Mouse (Mus musculus): ENCODE results near the gene Cblb.

Cblb gene

DNA sequence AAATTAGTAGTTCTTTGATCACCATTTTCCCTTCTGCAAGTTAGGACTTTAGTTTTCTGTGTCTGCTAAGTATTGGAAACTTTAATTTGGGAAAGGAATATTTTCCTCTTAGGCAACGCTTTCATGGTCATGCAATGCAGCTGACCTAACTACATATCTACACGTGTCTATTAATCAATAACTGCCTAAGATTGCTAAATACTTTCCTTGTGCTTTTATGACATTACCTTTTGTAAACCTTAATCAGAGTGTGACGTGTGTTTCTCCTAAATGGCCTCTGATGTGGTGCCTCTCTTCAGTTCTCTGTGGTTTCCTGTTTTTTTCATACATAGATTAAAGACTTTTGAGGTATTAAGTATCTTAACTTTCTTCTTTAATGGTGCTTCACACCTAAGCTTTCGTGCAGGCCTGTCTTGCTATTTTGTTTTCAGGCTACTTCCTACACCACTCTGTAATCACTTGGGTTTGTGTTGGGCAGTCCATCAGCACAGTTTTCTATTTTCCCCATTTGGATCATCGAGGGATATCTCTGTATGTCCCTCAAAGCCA is 98.4 kb downstream of the Cblb start:
- peak; percentile 82 for DNase-seq (ENCODE audit: low read depth, low spot score)

DNA sequence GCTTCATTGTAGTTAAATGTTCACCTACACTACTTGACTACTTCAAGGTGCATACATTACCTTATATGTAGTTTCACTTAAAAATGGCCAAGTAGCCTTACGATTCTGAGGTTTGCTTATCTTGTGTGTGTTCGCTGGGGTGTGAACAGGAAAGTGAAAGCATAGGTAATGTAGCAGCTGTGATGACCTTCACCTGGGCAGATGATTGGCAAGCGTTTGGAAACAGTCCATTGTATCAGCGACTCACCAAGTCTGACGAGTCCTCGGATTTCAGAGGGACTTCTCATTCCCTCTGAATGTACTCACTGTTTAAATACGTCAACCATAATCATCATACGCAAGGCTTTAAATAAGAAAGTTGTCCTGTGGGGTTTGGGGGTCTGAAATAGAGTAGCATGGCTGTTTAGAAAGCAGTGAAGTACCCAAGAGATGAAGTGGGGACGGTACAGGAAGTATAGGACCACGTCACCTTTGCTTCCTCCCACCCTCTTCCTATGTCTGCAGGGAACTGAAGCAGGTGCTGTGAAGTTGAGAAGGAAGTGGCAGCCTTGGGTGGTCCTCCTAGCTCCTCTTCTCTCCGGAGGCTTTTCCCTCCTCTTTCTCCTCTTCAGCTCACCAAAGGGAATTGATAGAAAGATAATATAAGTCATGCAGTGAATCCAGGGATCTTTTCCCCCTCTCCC is 101.9 kb downstream of the Cblb start:
- peak; percentile 54 for DNase-seq (ENCODE audit: low read depth, low spot score)

DNA sequence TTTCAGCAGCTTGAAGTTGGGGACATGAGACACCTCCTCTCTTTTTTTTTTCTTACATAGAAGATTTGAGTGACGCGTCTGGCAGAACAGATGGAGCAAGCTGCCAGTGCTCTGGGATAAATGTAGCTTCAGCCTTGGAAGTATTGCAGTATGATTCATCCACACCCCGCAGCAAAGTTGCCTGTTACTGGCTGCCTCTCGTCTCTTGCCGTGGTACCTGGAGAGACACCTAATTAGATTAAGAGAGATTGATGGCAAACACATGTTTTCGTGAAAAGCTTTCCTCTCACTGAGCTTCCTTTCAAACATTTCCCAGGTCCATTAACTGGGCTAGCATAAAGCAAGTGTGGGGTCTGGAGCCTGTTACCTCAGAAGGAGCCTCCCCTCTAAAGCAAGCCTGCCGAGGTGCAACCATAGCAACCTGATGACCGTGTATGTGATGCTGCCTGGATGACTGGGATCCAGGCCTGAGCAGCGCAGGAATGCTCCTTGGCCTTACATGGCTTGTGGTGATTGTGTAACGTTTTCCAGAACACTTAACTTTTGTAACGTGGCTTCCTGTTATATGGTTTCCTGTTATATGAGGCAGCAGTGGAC is 103.7 kb downstream of the Cblb start:
- DNase-seq (ENCODE audit: low read depth, low spot score), result no peak

- no peak for DNase-seq (ENCODE audit: low read depth, low spot score)
Measured at GRCm38 (mm10) chr16:52135689-52136390, 104.8 kb downstream of the Cblb start.

DNA sequence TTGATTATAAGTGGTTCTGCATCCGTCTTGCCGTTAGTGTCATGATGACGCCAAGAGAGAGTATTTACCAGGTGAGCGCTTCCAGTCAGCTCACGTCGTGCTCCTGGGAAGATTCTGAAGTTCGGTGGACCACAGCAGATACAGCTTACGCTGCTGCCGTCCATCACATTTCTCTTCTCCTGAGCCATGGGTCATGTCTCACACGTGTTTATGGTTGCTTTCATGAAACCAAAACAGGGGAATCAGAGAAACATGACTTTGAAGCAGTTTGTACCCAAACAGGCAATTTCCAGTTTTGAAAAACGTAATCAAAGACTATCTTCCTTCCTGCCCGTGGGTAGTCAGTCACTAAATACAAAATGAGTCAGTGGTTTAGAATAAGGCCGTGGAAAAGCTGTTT is 112.1 kb downstream of the Cblb start:
- DNase-seq (ENCODE audit: low read depth, low spot score), result peak; percentile 74

DNA sequence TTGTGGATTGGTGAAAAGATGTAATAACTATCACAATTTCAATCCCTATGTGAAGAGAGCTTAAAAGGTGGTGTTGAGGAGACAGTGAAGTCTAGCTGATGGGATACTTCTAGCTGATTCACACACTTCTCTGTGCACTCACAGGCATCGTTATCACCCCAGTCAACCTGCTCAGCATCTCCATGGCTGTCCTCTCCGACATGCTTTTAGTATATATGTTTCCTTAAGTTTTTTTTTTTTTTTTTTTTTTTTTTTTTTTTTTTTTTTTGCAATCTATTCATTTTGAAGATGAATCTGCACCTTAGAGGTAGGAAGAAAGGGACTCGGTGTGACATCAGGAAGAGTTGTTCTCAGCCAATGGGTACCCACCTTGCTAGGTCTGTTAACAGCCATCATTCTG is 112.8 kb downstream of the Cblb start:
- DNase-seq (ENCODE audit: low read depth, low spot score), result no peak

GRCm38 (mm10) chr16:52144792-52145191 is 113.8 kb downstream of the Cblb start:
- no peak for DNase-seq (ENCODE audit: low read depth, low spot score)

DNA sequence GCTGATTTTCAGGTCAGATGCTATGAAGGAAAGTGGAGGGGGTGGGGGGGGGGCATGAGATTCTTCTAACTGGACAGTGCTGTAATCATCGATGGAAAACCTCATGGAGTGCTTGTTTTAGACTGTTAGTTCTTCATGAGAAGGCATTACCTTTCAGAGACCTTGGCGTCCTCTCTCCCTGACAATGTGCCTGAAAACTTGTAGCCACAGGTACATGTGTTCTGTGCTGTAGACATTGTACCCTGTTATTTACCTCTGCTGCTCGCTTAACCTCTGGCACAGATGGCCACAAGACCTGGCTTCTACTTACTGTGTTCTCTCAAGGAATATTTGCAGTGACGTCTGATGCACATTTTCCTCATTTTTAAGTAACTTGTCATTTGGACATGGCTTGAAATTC is 114.5 kb downstream of the Cblb start:
- DNase-seq (ENCODE audit: low read depth, low spot score), result no peak

- peak; percentile 90 for DNase-seq (ENCODE audit: low read depth, low spot score)
Measured at GRCm38 (mm10) chr16:52146976-52147696, 116.1 kb downstream of the Cblb start.

DNA sequence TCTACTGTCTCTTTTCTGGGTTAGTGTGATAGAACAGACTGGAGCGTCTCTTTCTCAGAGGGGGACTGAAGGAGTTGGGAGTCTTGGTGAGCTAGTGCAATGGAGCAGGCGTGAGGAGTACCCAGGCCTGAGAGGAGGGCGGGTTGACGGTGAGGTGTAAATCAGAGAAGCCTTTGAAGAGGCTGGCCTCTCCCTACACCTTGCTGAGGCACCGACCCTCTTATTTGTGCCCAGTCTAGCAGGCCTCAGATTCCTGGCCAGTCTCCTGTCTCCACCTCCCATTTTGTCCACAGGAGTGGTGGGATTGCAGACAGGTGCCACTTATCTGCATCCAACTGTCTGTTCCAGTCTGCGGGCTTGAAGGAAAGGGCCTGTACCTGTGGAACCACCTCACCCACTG is 117.0 kb downstream of the Cblb start:
- peak; percentile 29 for DNase-seq (ENCODE audit: low read depth, low spot score)

DNA sequence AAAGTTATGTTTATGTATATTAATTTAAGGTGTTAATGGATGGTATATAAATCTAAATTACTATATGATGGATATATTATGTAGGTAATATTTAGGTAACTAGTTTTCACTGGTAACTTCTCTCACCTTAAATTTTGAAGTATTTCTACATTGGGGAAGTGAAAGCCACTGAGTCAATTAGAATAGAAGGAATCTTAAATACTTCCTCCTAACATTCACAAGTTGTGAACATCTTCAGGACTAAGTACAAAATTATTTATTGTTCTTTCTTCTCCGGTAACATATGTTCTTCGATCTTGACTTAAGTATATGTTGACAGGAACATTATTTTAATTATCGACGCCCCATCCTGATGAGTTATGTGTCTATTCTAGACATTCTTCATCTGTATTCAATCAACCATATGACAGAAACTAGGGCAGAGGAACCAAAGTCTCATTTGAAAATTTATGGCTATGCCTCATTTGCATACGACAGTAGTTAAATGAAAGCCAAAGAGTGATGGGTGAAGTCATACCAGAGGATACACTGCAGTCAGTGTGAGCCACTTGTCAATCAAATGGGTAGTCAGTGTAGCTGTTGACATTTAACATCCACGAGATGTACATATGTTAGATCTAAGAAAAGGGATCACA is 118.2 kb downstream of the Cblb start:
- DNase-seq (ENCODE audit: low read depth, low spot score), result no peak

DNA sequence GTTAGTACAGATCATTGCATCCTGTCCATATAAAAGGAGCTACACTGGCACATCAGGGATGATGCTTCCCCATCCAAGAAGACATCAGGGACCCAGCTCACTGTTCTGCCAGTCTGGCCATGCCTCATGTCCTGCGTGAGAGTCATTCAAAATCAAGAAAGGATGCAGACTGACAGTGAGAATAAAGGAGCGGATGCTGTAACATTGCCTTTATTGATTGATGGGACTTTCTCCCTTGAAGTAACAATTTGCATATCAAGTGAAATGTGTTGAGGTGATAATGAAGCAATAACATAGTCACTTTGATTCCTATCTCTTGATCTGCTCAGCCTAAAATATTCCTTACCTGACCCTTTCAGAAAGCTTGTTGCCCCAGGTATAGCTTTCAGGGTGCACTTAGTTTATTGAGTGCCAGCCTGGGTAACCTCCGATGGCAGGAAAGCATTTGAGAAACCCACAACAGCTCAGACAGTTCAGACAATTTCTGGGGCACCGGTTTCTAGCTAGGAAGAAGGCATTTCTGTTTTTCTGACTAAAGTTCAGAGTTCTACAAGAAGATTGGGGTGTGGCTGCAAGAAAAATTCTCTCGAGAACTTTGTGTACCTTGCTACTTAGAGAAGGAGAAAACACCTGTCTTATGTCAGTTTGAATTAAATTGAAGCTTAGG is 124.1 kb downstream of the Cblb start:
- DNase-seq (ENCODE audit: low read depth, low spot score), result peak; percentile 28

GRCm38 (mm10) chr16:52159958-52160504 is 129.0 kb downstream of the Cblb start:
- no peak for DNase-seq (ENCODE audit: low read depth, low spot score)

GRCm38 (mm10) chr16:52164246-52164645 is 133.2 kb downstream of the Cblb start:
- DNase-seq (ENCODE audit: low read depth, low spot score), result no peak

DNA sequence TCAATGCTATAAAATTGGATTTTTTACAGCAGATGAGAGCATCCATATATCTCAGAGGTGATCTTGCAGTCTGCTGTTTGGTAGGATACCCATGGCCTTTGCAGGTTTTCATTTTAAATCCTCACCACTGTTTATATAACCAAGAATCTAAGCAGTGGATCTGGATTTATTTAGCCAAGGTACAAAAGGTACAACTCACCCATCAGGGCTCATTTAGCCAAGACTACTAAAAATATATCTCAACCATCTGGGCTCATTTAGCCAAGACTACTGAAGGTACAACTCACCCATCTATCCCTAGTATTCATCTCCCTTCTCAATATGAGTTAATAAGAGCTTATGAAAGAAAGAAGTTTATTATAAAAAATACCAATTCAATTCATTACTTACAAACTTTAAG is 142.2 kb downstream of the Cblb start:
- DNase-seq (ENCODE audit: low read depth, low spot score), result no peak

GRCm38 (mm10) chr16:52179839-52180238 is 148.8 kb downstream of the Cblb start:
- DNase-seq (ENCODE audit: low read depth, low spot score), result no peak

DNA sequence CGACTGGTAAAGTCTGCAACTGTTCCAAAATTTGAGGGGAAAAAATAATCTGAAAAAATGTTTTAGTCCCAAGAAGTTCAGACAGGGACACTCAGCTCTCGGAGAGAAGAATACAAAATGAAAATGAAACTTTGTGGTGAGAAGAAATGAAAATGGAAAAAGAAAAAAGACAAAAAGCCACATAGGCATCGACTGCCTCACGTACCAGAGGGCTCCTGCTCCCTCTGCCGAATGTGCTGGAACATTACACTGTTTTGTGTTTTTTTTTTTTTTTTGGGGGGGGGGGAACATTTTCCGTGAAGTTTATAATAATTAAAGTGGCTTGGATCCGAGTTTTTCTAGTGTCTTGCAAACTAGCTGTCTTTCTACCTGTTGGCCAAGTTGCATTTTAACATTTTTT is 151.0 kb downstream of the Cblb start:
- peak; percentile 82 for DNase-seq (ENCODE audit: low read depth, low spot score)

GRCm38 (mm10) chr16:52184350-52184749 is 153.3 kb downstream of the Cblb start:
- DNase-seq (ENCODE audit: low read depth, low spot score), result no peak

DNA sequence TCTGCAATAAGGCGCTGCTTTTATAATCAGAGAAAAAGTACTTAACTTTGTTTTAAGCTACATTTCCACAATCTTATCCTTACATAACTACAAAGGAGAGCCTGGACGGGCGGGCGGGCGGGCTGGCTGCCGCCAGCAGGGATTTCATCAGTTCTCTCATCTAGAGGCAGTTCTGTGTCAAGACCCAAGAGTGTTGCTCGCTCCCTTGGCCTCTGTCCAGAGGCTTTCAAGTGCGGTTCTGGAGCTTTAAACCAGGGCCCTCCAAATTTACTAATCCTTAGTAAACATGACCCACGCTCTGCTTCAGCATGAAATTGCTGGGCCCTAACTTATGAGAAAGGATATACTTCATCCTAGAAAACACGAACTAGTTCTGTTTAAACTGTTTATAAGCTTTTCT is 155.7 kb downstream of the Cblb start:
- DNase-seq (ENCODE audit: low read depth, low spot score), result no peak

GRCm38 (mm10) chr16:52189103-52189502 is 158.1 kb downstream of the Cblb start:
- DNase-seq (ENCODE audit: low read depth, low spot score), result no peak

- DNase-seq (ENCODE audit: low read depth, low spot score), result no peak
Measured at GRCm38 (mm10) chr16:52190714-52191113, 159.7 kb downstream of the Cblb start.

All from CD4-positive, CD25-positive, alpha-beta regulatory T cell, adult 2 months (primary cell).